Mouse (Mus musculus) left cerebral cortex, postnatal 4 days (tissue): Measurements from ENCODE around the gene Apoe. TPM values are rescaled to one million over a fixed set of nuclear protein-coding genes. Genes with fewer than 3 reads are reported as not detected.

Experiments used
- DNase-seq: peaks from one replicate; pipeline ENCODE4 v3.0.0-alpha.2; 2022
- intact Hi-C: fragments of 180-260 bp; cut with DNase I; formaldehyde crosslinking; loops from one replicate; pipeline ENCODE4 v1.15.1; 2025
- total RNA-seq, 2 experiments: library from RNA; stranded (reverse); gene quantifications; 2 replicates each; pipeline ENCODE4 v1.2.3; 2021

Apoe gene
- total RNA-seq, 2 experiments from 2014 or later, result 576 to 662 TPM

GRCm38 (mm10) chr7:19716822-19717221, 17.8 kb upstream of the Apoe start:
- no peak for DNase-seq
- intact Hi-C loops, result no loop called here

DNA sequence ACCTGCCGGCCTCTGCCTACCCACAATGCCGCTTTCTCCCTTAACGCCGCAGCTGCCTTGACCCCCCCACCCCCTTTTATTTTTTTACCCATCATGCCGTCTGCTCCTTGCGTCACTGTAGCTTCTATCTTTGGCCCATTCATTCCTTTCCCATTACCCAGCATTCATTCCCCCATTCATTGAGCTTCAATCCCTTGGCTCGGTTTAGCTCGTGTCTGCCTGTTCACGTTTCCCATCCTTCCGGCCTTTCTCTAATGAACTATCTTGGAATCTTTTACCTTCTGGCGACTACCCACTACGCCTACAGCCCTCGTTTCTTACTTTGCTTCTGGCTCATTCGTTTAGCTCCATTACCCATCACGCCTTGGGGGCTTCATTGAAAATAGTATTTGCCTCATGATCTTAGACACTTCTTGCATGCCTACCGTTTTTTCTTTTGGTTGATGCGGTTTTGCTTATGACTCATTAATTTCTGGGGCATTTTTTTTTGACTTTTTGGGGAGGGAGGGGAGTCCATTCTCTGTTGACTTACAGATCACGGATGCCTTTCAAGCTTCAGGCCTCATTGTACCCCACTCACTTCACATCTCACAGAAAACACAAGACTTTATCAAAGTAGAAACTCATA, 17.2 kb upstream of the Apoe start:
- no peak for DNase-seq
- intact Hi-C loops, result no loop called here

GRCm38 (mm10) chr7:19715239-19716054, 16.5 kb upstream of the Apoe start, which contains the start of gene Tomm40:
Gene Tomm40 (minus strand): TSS chr7:19715438.
- intact Hi-C loops, result no loop called here
- DNase-seq, result peak; percentile 99

GRCm38 (mm10) chr7:19714836-19715235, 15.8 kb upstream of the Apoe start:
- intact Hi-C loops, result no loop called here
- no peak for DNase-seq

DNA sequence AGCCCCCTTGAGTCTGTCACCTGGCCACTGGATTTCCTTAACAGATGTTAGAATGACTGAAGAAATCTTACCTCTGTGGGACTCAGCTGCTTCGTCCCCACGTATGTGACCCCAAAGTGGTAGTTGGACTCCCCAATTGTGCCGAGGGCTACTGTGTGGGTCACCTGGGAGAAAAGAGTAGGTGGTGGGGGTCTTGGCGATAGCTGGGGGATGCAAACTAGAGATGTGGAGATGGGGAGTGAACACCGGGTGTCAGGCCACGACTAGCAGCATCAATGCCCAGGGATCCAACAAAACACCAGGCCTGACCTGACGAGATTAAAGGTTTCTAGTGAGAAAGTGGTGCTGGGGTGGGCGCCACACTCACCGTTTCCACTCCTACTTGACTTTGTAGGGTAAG, 14.6 kb upstream of the Apoe start:
- no peak for DNase-seq
- intact Hi-C loops, result no loop called here

DNA sequence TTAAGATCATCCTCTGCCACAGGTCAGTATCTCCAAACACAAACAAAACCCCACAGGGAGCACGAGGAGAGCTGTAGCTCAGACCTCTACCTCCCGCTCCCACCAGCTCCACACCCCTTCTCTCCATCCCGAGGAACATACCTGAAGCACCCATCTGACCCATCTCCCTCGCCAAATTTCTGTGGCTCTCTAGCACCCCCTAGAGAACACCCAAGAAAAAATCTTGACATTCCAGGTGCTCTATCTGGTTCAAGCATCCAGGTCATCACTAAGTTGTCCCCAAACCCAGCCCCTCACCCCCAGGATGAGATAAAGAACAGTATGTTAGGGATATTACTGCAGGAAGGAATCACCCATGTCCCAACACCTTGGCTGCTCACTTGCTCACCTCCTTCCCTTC, 14.2 kb upstream of the Apoe start:
- no peak for DNase-seq
- intact Hi-C loops, result no loop called here

DNA sequence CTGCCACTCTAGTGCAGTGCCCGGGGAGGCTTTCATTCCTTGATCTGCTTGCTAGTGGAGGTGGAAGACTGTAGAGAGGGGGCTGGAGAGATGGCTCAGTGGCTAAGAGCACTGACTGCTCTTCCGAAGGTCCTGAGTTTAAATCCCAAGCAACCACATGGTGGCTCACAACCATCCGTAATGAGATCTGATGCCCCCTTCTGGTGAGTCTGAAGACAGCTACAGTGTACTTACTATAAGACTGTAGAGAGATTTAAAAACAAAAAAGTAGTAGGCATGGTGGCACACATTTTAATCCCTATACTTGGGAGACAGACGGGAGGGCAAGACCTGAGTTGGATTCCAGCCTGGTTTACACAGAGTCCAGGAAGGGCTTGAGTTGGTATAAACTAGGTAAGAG, 13.4 kb upstream of the Apoe start:
- no peak for DNase-seq
- intact Hi-C loops, result no loop called here

DNA sequence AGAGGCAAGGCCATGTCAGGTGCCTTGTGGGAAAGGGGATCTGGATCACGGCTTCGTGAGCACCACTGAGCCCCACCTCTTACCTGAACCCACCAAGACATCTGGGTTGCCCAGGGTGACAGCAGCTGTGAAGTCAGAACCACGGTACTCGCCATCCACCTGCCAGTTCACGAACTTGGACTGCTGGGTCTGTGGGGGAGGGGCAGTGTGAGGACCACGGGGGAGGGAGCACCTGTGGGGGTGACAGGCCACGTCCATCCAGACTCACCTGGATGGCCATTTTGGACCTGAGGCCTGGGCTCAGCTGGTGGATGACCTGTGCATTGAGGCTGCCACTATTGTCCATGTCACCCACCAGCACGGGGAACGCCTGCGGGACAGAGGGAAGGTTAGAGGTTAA, 11.7 kb upstream of the Apoe start:
- intact Hi-C loops, result no loop called here

DNA sequence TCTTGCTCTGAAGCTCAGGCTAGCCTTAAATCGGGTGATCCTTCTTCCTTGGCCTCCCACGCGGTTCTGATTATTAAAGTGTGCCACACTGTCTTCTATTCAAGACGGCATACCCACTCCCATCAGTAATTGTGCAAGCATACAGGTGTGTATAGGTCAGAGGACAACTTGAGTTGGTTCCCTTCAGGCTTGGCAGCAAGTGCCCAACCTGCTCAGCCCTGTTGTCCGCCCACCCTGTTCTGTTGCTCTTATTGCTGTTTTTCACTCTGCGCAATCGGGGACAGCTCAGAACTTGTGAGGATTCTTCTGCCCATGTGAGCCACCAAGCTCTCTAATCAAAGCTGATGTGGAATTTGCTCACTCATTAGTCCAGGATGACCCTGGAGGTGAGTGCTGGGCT, 6.3 kb upstream of the Apoe start:
- intact Hi-C loops, result loop anchor here (10.0 kb wide), 1 partner anchor 300 kb away; the partner anchor contains the start of genes Ckm and Klc3

More for the DNA sequence above, 11.7 kb upstream of the Apoe start:
- no peak for DNase-seq

DNA sequence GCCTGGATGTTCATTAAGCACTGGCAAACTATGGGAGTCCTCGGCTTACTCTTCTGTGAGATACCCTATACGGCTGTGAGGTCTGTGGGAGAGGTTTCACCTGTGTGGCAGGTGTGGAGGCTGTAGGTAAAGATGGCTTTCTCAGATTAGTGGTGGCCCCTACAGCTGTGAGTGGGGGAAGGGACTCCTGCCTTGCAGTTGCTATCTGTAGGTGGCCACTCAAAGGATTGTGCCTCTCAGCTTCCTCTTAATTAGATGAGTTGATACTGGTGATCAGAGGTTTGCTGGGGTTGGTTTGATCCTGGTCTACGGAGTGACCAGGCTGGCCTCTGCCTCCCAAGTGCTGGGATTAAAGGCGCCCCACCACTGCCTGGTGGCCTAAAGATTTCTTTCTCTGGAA, 5.5 kb upstream of the Apoe start:
- intact Hi-C loops, result loop anchor here (10.0 kb wide), 1 partner anchor 300 kb away; the partner anchor contains the start of genes Ckm and Klc3
- DNase-seq, result no peak

More for the DNA sequence above, 6.3 kb upstream of the Apoe start:
- no peak for DNase-seq

GRCm38 (mm10) chr7:19702859-19703555, 4.0 kb upstream of the Apoe start:
- DNase-seq, result no peak
- intact Hi-C loops, result loop anchor here (10.0 kb wide), 1 partner anchor 298 kb away; the partner anchor contains the start of genes Ckm and Klc3

DNA sequence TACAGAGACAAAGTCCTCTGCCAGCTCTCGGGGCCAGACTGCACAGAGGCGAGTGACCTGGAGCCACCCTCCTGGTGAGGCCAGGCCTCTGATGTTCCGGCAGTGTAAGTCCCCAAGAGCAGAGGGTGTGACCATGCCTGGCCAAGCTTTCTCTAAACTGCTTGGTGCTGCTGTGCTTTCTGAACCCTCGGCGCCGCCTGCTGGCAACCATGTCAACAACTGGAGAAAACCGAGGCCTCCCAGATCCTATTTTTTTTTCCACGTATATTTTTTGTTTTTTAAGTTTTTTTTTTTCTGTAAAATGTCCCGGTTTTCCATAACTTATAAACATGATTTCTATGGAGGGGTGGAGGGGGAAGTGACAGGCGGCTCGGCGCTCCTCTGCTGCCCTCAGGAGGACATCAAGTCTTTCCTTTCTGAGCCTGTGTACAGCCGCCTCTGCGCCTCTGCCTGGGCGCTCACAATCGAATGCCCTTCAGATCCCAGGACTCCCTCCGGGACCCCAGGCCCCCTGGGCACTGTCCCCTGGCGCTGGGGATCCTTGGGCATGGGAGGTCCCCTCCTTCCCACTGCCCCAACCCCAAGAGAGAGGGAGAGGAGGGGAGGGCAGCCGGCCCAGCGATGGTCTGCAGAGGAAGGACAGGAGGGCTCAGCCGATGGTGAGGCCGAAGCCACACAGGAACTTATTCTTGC, 2.2 kb upstream of the Apoe start:
- intact Hi-C loops, result loop anchor here (1.0 to 10.0 kb wide), 2 partner anchors 34 to 296 kb away; partner anchors contain the start of genes Ckm and Klc3
- peak; percentile 73 for DNase-seq

GRCm38 (mm10) chr7:19700299-19701068, 1.5 kb upstream of the Apoe start:
- intact Hi-C loops, result loop anchor here (1.0 to 10.0 kb wide), 2 partner anchors 33 to 296 kb away; partner anchors contain the start of genes Ckm and Klc3
- DNase-seq, result no peak

- DNase-seq, result no peak
- intact Hi-C loops, result loop anchor here (10.0 kb wide), 1 partner anchor 295 kb away; the partner anchor contains the start of genes Ckm and Klc3
These were observed 800 bp upstream of the Apoe start for GRCm38 (mm10) chr7:19699827-19700148.

DNA sequence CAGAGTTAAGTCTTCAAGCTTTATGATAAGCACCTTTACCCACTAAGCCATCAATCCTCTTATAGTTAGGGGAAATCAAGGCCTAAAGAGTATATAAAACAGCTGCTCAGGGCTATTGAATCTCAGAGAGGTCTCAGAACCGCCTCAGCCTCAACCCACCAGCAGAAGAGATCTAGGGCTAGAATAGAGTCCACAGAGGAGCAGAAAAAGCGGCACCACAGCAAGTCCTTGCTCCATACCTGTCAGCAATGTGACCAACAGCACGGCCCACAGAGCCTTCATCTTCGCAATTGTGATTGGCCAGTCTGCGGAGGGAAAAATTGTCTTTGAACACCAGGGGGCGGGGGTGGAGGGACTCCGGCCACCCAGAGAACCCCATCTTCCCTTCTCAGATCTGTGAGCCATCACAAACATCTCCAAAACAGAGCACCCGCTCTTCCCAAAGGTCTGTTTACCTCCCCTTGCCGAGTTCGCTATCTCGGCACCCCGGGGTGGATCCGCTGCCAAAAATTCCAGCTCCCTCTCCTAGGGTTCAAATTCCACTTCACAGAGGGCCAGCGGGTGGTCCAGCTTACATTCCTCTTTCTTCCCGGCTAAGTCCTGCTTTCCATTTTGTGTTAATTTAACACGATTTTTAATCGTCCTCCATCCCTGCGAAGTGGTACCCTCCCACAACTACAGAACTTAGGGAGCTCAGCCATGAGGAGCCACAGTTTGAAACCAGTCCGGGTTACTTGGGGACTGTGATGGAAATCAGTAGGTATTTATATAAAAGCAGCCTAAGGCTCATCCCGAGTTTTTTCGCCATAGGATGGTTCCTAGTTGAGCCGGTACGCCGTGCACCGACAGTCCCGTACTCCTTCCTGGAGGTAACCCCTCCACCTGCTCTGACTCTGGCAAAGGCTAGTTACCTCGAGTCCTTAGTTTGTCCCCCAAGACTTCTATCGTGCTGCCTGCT, 760 bp downstream of the Apoe start:
- intact Hi-C loops, result no loop called here
- no peak for DNase-seq

- DNase-seq, result no peak
- intact Hi-C loops, result no loop called here
These were observed 2.6 kb downstream of the Apoe start for GRCm38 (mm10) chr7:19696336-19696873.

DNA sequence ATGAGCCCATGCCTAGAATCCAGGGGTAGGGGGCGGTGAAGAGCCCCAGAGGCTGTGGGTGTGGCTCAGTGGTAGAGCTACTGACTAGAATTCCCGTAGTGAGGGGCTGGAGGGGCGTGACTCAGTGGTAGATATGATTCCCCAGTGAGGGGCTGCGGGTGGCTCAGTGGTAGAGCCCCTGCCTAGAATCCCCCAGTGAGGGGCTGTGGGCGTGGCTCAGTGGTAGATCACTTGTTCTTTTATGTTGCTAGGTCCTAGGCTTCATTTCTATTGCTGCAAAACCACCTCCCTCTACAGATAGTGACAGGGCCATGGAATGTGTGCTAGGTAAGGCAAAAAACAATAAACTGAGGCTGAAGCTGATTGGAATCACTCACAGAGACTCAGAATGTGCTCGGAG, 3.1 kb downstream of the Apoe start:
- intact Hi-C loops, result no loop called here

GRCm38 (mm10) chr7:19695213-19695594, 3.8 kb downstream of the Apoe start:
- DNase-seq, result no peak
- intact Hi-C loops, result no loop called here

More for the DNA sequence above, 3.1 kb downstream of the Apoe start:
- no peak for DNase-seq
